Mouse (Mus musculus) heart, embryonic 13.5 days (tissue): ENCODE measurements around the gene Ggt6. TPM values are rescaled to one million over a fixed set of nuclear protein-coding genes. Genes with fewer than 3 reads are reported as not detected.
"Not testable (repeated sequence)": the region's sequence is repeated elsewhere in the genome, so short reads cannot be mapped to it uniquely, and the experiment has no call there.

Experiments used
- ATAC-seq: fragments of 200-750 bp; cut with Nextera tagmentation; 2 replicates; pipeline ENCODE4 v1.8.0; 2017; ENCODE audit warnings: moderate TSS enrichment; ENCODE audit not compliant: insufficient number of reproducible peaks, low FRiP score, low TSS enrichment; ENCODE audit errors: extremely low read depth
- H3K27ac ChIP-seq: fragments of 300-500 bp; sonication (generic); replicated peaks from 2 replicates; pipeline ENCODE4 v1.5.1; 2015; ENCODE audit warnings: moderate library complexity, mild to moderate bottlenecking, inconsistent platforms
- H3K27me3 ChIP-seq: fragments of 300-500 bp; sonication (generic); replicated peaks from 2 replicates; pipeline ENCODE4 v1.6.1; 2015; ENCODE audit warnings: mild to moderate bottlenecking, inconsistent platforms
- H3K36me3 ChIP-seq: fragments of 300-500 bp; sonication (generic); 2 replicates; pipeline ENCODE4 v1.6.1; 2015; ENCODE audit warnings: mild to moderate bottlenecking, inconsistent platforms
- H3K4me1 ChIP-seq: fragments of 300-500 bp; sonication (generic); 2 replicates; pipeline ENCODE4 v1.6.1; 2015; ENCODE audit warnings: inconsistent platforms
- H3K4me2 ChIP-seq: fragments of 300-500 bp; sonication (generic); 2 replicates; pipeline ENCODE4 v1.6.1; 2015; ENCODE audit warnings: inconsistent platforms, mild to moderate bottlenecking, moderate library complexity
- H3K4me3 ChIP-seq: fragments of 300-500 bp; sonication (generic); 2 replicates; pipeline ENCODE4 v1.5.1; 2015; ENCODE audit warnings: moderate library complexity, mild to moderate bottlenecking, inconsistent platforms
- H3K9ac ChIP-seq: fragments of 300-500 bp; sonication (generic); 2 replicates; pipeline ENCODE4 v1.6.1; 2015; ENCODE audit warnings: inconsistent platforms, mild to moderate bottlenecking, moderate library complexity
- H3K9me3 ChIP-seq: fragments of 300-500 bp; sonication (generic); 2 replicates; pipeline ENCODE4 v1.6.1; 2016; ENCODE audit warnings: inconsistent platforms
- WGBS: fragments of 180-500 bp; shearing (Covaris S2); methylation state at CpG from one replicate; pipeline ENCODE4 v1.1.7; 2015; ENCODE audit warnings: mixed read lengths; 5-methylcytosine and 5-hydroxymethylcytosine counted together
- polyA plus RNA-seq: library from polyadenylated mRNA; unstranded; fragments of >200 nt; fragmentation: Nextera tagmentation; extraction: Ambion mirVana; gene quantifications from 2 replicates; pipeline ENCODE4 v1.2.1, GENCODE M21; 2015

Ggt6 gene
- polyA plus RNA-seq, 1 experiment from 2014 or later: not detected

DNA sequence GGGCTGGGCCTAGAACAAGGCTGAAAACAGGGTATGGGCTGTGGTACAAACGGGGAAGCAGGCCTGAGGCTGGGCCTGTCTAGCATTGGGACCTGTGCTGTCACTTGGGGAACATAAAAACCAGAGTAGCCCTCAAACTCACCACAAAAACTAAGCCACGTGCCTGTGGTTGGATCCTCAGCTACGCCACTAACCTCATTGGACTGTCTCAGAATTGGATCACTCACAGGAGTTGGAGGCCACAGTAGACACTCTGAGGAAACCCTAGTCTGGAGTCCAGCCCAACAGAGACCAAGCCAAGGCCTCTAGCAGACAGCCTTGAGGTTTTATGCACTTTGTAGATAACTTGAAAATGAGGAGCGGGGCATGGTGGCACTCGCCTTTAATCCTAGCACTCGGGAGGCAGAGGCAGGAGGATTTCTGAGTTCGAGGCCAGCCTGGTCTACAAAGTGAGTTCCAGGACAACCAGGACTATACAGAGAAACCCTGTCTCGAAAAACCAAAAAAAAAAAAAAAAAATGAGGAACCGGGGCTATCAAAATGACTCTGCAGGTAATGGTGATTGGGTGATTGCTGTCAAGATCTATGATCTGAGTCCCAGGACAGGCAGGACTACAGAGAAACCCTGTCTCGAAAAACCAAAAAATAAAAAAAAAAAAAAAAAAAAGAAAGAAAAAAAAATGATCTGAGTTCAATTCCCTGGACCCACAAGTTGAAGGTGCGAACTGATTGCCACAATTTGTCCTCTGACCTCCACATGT lies 13.6 kb upstream of the Ggt6 start:
- no peak overlapping the region for H3K4me3 ChIP-seq
- peaks cover 21% of the 10 kb centered on the region for H3K4me1 ChIP-seq
- no peaks in the 10 kb centered on the region for H3K9me3 ChIP-seq
- H3K27ac ChIP-seq: no peak overlapping the region
- WGBS: 83% methylated on average over 11 of the region's 11 CpGs
- H3K27me3 ChIP-seq: no peaks in the 10 kb centered on the region
- H3K4me2 ChIP-seq: no peak overlapping the region
- no peak overlapping the region for H3K9ac ChIP-seq
- no peak for ATAC-seq
- no peaks in the 10 kb centered on the region for H3K36me3 ChIP-seq

DNA sequence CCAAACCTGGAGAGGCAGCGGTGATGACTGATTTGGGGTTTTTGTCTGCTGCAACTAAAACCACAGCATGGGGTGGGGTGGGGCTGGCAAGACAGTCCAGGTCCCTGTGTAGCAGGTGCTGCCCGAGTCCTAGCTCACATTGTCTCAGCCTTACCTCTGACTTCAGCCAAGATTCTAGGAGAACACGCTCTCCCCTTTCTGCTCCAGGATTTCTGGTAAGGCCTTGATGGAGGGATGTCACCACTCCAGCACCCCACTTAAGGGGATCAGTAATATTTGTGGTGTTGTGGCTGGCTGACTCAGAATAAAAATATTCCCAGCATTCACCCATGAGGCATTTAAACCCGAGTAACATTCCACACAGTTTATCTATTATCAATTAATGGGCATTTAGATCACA lies 11.6 kb upstream of the Ggt6 start:
- H3K4me2 ChIP-seq: no peak overlapping the region
- no peaks in the 10 kb centered on the region for H3K36me3 ChIP-seq
- peaks cover under 1% of the 10 kb centered on the region; the same call in 1 of the 2 replicates for H3K4me1 ChIP-seq
- WGBS: 77% methylated on average over 4 of the region's 4 CpGs
- H3K27ac ChIP-seq: no peak overlapping the region
- no peak for ATAC-seq
- no peak overlapping the region for H3K9ac ChIP-seq
- H3K27me3 ChIP-seq: no peaks in the 10 kb centered on the region
- H3K9me3 ChIP-seq: no peaks in the 10 kb centered on the region
- H3K4me3 ChIP-seq: no peak overlapping the region

DNA sequence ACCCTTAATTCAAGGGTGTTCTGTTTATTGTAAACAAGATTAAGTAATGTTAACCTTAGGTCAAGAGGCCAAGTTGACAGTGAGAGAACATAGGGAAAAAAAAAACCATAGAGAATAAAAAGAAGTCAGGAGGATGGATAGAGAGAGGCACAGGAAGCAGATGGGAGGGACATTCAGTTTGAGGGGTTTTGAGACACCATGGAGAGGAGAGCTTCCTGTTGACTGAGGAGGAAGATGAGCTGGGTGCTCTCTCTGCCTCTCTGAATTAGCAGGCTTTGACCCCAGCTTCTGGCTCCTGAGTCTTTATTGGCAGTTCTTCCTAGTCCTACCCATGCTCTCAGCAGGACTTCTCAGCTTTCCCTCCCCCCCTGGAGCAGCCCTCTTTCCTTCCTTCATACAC lies 10.1 kb upstream of the Ggt6 start:
- no peak overlapping the region for H3K4me2 ChIP-seq
- no peak for ATAC-seq
- no peaks in the 10 kb centered on the region for H3K4me1 ChIP-seq
- H3K9ac ChIP-seq: no peak overlapping the region
- no peaks in the 10 kb centered on the region for H3K9me3 ChIP-seq
- no peak overlapping the region for H3K4me3 ChIP-seq
- no peaks in the 10 kb centered on the region for H3K27me3 ChIP-seq
- no peak overlapping the region for H3K27ac ChIP-seq
- H3K36me3 ChIP-seq: no peaks in the 10 kb centered on the region

DNA sequence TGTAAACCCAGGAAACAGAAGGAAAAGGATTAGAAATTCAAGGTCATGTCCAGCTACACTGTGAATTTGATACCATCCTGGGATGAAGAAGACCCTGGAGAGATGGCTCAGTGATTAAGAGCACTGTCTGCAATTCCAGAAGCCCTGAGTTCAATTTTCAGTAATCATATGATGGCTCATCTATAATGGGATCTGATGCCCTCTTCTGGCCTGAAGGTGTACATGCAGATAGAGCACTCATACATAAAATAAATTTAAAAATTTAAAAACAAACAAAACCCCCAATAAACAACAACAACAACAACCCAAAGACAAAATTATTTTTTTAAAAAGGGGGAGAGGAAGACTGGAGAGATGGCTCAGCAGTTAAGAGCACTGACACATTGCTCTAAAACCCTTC lies 8.4 kb upstream of the Ggt6 start:
- no peak overlapping the region for H3K4me2 ChIP-seq
- no peak for ATAC-seq
- H3K36me3 ChIP-seq: no peaks in the 10 kb centered on the region

DNA sequence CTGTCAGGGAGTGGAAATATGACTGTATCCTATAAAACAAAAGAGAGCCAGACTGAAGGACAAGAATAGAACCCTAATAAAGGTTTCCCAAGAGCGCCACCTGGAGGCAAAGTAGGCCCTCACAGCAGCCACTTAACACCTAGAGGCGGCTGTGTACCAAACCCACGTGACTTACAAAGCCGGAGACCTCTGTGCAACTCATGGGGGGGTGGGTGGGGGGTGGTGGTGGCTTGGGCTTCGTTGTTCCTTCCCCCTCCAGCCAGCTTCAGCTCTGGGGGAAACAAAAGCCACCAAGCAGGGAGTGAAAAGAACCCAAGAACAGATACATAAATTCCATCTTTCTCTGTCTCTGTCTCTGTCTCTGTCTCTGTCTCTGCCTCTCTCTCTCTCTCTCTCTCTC lies 6.6 kb upstream of the Ggt6 start:
- 4% methylated on average over 5 of the region's 5 CpGs for WGBS
- Histone ChIP-seq H3K27ac (no peak overlapping the region), H3K4me1 (no peaks in the 10 kb centered on the region), H3K36me3 (no peaks in the 10 kb centered on the region), H3K4me3 (no peak overlapping the region), H3K27me3 (no peaks in the 10 kb centered on the region), H3K9ac (no peak overlapping the region), H3K4me2 (peak overlapping the region; percentile 57), H3K9me3 (no peaks in the 10 kb centered on the region)
- ATAC-seq: no peak

More for the DNA sequence above, 8.4 kb upstream of the Ggt6 start:
- no peaks in the 10 kb centered on the region for H3K27me3 ChIP-seq
- H3K9me3 ChIP-seq: no peaks in the 10 kb centered on the region
- H3K4me1 ChIP-seq: no peaks in the 10 kb centered on the region
- H3K9ac ChIP-seq: no peak overlapping the region
- no peak overlapping the region for H3K27ac ChIP-seq
- no peak overlapping the region for H3K4me3 ChIP-seq

DNA sequence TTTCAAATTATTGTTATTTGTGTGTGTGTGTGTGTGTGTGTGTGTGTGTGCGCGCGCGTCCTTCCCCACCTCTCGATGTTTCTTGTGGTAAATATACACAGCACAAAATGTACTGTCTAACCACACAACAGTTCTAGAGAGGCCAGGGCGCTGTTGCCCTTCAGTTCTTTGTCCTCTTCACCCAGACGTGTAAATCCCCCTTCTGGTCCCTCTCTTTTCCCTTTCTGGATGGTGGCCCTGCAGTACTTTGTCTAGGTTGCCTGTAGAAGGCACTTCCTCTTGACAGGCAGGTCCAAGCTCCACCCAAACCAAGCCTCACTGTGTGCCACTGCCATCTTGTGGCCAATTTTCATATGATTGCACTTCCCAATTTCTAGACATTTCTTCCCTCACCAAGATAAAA lies 6.0 kb upstream of the Ggt6 start:
- no peak overlapping the region for H3K27ac ChIP-seq
- no peaks in the 10 kb centered on the region for H3K27me3 ChIP-seq
- H3K36me3 ChIP-seq: no peaks in the 10 kb centered on the region
- H3K4me2 ChIP-seq: peak overlapping the region; percentile 57
- 33% methylated on average over 7 of the region's 7 CpGs for WGBS
- H3K9ac ChIP-seq: no peak overlapping the region
- H3K4me3 ChIP-seq: peak overlapping the region; percentile 28
- no peaks in the 10 kb centered on the region for H3K4me1 ChIP-seq
- H3K9me3 ChIP-seq: no peaks in the 10 kb centered on the region
- 0 out of 2 replicates have a peak, but pooled peaks have one; percentile 51 for ATAC-seq

DNA sequence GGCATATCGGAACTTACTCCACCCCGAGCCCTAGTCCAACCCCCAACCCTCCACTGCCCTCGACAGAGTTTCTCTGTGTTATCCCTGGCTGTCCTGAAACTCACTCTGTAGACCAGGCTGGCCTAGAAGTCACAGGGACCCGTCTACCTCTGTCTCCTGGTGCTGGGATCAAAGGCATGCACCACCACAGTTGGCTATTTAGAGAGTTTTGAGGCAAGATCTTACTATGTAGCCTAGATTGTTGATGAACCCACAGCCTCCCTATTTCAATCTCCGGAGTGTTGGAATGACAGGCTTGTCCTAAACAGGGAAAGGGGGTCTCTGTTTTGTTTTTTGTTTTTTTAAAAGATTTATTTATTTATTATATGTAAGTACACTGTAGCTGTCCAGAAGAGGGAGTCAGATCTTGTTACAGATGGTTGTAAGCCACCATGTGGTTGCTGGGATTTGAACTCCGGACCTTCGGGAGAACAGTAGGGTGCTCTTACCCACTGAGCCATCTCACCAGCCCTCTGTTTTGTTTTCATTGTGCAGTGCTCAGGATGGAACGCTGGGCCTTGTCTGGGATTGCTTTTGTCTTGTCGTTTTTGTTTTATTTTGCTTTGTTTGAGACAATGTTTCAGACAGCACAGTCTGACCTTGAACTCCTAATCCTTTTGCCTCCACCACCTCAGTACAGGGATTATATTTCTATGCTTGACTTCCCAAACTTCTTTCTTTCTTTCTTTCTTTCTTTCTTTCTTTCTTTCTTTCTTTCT lies 4.8 kb upstream of the Ggt6 start:
- H3K9ac ChIP-seq, ATAC-seq, H3K4me2 ChIP-seq, H3K27me3 ChIP-seq, H3K9me3 ChIP-seq, H3K27ac ChIP-seq, H3K36me3 ChIP-seq, H3K4me3 ChIP-seq: not testable (repeated sequence)
- H3K4me1 ChIP-seq: peaks cover 10% of the 10 kb centered on the region
- 59% methylated on average over 9 of the region's 9 CpGs for WGBS

DNA sequence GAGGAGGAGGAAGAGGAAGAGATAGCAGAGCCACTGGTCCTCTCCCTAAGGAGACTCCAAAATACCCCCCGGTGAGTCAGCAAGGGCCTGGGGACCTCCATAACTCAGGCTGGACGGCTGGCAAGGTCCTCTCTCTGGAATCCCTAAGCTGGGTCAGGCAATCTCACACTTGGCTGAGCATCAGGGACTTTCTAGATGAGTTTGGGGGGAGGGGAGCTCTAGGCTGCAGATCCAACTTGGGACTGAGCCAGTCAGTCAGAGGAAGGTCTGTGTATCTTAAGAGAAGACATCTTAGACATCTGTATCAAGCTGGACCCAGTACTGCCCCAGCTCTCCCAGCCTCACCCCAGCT lies 344 bp downstream of the Ggt6 start:
- Histone ChIP-seq H3K36me3 (no peaks in the 10 kb centered on the region), H3K4me2 (no peak overlapping the region), H3K4me3 (no peak overlapping the region), H3K27me3 (0 out of 2 replicates have a peak, but pooled peaks cover 6% of the 10 kb centered on the region), H3K9me3 (no peaks in the 10 kb centered on the region), H3K4me1 (peaks cover 20% of the 10 kb centered on the region), H3K9ac (no peak overlapping the region), H3K27ac (no peak overlapping the region)
- no peak for ATAC-seq
- 24% methylated on average over 2 of the region's 2 CpGs for WGBS

DNA sequence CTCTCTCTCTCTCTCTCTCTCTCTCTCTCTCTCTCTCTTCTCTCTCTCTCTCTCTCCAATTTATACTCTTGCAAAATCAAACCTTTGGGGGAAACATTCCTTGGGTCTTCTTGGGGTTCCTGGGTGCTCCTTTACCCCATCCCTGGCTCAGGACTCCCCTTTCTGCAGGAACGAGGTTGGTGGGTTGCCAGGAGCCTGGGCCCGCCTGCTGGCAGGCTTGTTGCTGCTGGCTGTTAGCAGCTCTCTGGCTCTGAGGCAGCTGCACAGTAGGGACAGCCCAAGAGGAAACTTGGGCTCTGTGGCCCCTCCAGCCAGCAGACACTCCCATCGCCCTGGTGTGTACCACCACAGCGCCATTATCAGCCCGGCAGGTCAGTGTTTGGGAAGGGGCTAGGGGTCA lies 945 bp downstream of the Ggt6 start:
- H3K4me2 ChIP-seq: no peak overlapping the region
- no peak for ATAC-seq
- no peak overlapping the region for H3K4me3 ChIP-seq
- H3K9me3 ChIP-seq: no peaks in the 10 kb centered on the region
- peaks cover 20% of the 10 kb centered on the region for H3K4me1 ChIP-seq
- no peak overlapping the region for H3K27ac ChIP-seq
- no peaks in the 10 kb centered on the region for H3K36me3 ChIP-seq
- H3K27me3 ChIP-seq: 0 out of 2 replicates have a peak, but pooled peaks cover 6% of the 10 kb centered on the region
- no peak overlapping the region for H3K9ac ChIP-seq
- WGBS: 69% methylated on average over 5 of the region's 5 CpGs

DNA sequence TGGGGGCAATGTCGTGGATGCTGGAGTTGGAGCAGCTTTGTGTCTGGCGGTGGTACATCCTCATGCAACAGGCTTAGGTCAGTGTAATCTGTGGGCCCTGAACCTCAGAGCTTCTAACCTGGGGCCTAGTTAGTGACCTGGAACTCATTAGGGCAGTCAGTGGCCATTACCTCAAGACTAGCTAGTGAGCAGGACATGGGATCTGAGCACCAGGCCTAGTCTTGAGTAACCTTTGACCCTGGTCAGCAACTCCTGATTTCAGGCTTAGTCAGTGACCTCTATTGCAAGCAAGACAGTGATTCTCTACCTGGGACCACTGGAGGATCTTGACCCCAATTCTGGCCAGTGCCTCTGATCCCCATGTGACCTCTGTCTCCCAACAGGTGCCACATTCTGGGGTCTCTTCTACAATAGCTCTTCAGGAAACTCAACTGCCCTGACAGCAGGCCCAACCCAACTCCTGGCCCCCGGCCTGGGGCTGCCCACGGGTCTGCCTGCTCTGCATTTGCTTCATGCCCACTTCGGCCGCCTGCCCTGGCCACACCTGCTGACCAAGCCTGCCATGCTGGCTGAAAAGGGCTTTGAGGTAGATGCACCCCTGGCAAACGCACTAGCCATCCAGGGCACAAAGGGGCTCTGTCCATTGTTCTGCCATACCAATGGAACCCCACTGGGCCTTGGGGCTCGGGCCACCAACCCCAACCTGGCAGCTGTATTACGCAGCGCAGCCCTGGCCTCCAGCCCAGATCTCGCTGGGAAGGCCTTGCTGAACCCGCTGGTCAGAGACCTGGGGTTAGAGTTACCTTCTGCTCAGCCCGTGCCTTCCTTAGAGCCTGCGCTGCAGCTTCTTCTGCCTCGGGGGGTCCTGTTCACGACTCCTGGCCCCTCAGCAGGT lies 1.7 kb downstream of the Ggt6 start:
- WGBS: 82% methylated on average over 16 of the region's 16 CpGs
- Histone ChIP-seq H3K27ac (no peak overlapping the region), H3K4me3 (no peak overlapping the region), H3K4me2 (no peak overlapping the region), H3K4me1 (peaks cover 24% of the 10 kb centered on the region), H3K27me3 (0 out of 2 replicates have a peak, but pooled peaks cover 6% of the 10 kb centered on the region), H3K9ac (no peak overlapping the region), H3K36me3 (no peaks in the 10 kb centered on the region), H3K9me3 (no peaks in the 10 kb centered on the region)
- no peak for ATAC-seq

DNA sequence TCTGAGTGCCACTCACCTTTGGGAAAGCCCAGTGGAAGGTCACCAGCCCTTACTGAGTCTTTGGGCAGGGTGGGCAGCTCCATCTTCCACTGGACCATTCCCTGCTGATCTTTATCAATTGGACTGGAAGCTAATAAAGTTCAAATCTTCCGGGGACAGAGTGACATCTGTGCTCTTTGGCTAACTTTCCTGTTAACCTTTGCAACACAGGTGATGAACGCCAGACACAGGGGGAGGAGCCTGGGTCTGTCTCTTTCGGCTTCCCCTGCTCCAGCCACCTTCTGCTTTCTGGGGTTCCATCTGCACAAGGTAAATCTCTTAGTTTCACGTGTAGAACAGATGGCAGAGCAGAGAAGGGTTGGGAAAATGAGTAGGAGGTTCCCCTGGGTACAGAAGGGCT lies 3.1 kb downstream of the Ggt6 start:
- no peak overlapping the region for H3K9ac ChIP-seq
- H3K36me3 ChIP-seq: peaks cover 12% of the 10 kb centered on the region
- WGBS: 57% methylated on average over 4 of the region's 4 CpGs
- no peak for ATAC-seq
- 0 out of 2 replicates have a peak, but pooled peaks cover 6% of the 10 kb centered on the region for H3K27me3 ChIP-seq
- peaks cover 34% of the 10 kb centered on the region for H3K4me1 ChIP-seq
- H3K27ac ChIP-seq: no peak overlapping the region
- H3K4me2 ChIP-seq: no peak overlapping the region
- H3K9me3 ChIP-seq: no peaks in the 10 kb centered on the region
- H3K4me3 ChIP-seq: no peak overlapping the region
